Mouse (Mus musculus) midbrain, embryonic 11.5 days (tissue): ENCODE measurements at regions not wholly inside any gene's neighbourhood (a gene's known extent, or its start where the extent isn't known, plus 50 kb on each side); places are given as distances from the start of the nearest gene placed in this dataset.
A peak's percentile ranks its signal among the peaks of the same experiment; 100 is the strongest.

Experiments
- ATAC-seq: fragments of 200-750 bp; cut with Nextera tagmentation; 2 replicates; pipeline ENCODE4 v1.8.0; 2017; ENCODE audit warnings: moderate TSS enrichment, moderate library complexity; ENCODE audit not compliant: low FRiP score
- DNase-seq: peaks from one replicate; pipeline ENCODE4 v3.0.0; 2015; ENCODE audit warnings: low spot score; ENCODE audit errors: missing footprints
- H3K27ac ChIP-seq: fragments of 300-500 bp; sonication (generic); 2 replicates; pipeline ENCODE4 v1.5.1; 2014; ENCODE audit warnings: low read depth, low read length
- H3K27me3 ChIP-seq: fragments of 300-500 bp; sonication (generic); 2 replicates; pipeline ENCODE4 v1.6.1; 2014; ENCODE audit warnings: mild to moderate bottlenecking, low read length, moderate library complexity, mixed read lengths; ENCODE audit not compliant: control insufficient read depth, insufficient read depth
- H3K36me3 ChIP-seq: fragments of 300-500 bp; sonication (generic); 2 replicates; pipeline ENCODE4 v1.6.1; 2014; ENCODE audit warnings: mild to moderate bottlenecking, low read length, moderate library complexity, mixed read lengths; ENCODE audit not compliant: control insufficient read depth, insufficient read depth
- H3K4me1 ChIP-seq: fragments of 300-500 bp; sonication (generic); 2 replicates; pipeline ENCODE4 v1.6.1; 2014; ENCODE audit warnings: low read length; ENCODE audit not compliant: control insufficient read depth, insufficient read depth
- H3K4me2 ChIP-seq: fragments of 300-500 bp; sonication (generic); 2 replicates; pipeline ENCODE4 v1.6.1; 2014; ENCODE audit warnings: mild to moderate bottlenecking, moderate library complexity
- H3K4me3 ChIP-seq: fragments of 300-500 bp; sonication (generic); 2 replicates; pipeline ENCODE4 v1.5.1; 2014; ENCODE audit warnings: low read depth, low read length
- H3K9ac ChIP-seq: fragments of 300-500 bp; sonication (generic); 2 replicates; pipeline ENCODE4 v1.6.1; 2014; ENCODE audit warnings: low read length
- H3K9me3 ChIP-seq: fragments of 300-500 bp; sonication (generic); 2 replicates; pipeline ENCODE4 v1.6.1; 2016; ENCODE audit warnings: low read length; ENCODE audit not compliant: control insufficient read depth
- WGBS: fragments of 180-500 bp; shearing (Covaris S2); extraction: QIAGEN DNeasy Blood & Tissue Kit; methylation state at CpG from one replicate; pipeline ENCODE4 v1.1.7; 2014; 5-methylcytosine and 5-hydroxymethylcytosine counted together

GRCm38 (mm10) chr9:101807249-101807648, 54.4 kb upstream of the 9630041A04Rik start:
- 34% methylated on average over 4 of the region's 4 CpGs for WGBS
- H3K27ac ChIP-seq = no peak overlapping the region
- no peaks in the 10 kb centered on the region for H3K9me3 ChIP-seq
- DNase-seq (no peak), ATAC-seq (no peak)
- no peaks in the 10 kb centered on the region for H3K36me3 ChIP-seq
- H3K27me3 ChIP-seq = no peaks in the 10 kb centered on the region
- no peak overlapping the region for H3K4me2 ChIP-seq
- H3K9ac ChIP-seq = no peak overlapping the region
- no peak overlapping the region for H3K4me3 ChIP-seq
- H3K4me1 ChIP-seq = no peaks in the 10 kb centered on the region

DNA sequence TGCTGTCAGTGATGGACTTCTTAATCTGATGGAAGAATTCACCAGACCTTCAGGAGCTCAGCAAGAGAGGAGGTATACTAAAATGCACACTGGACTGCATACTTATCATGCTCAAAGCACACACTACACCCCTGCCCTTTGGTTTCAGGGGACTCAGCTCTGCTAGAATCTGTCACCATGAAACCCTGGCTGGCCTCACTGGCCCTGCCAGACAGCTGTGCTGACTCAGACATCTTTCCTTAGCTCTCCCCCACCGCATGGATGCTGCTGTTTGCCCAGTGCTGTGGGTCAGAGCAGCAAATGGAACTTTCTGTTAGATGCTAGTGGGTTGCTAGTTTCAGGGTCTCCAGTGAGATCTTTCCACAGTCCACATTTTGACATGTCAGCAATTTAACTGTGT, 64.9 kb upstream of the 9630041A04Rik start:
- Histone ChIP-seq H3K9ac (no peak overlapping the region), H3K36me3 (no peaks in the 10 kb centered on the region), H3K27me3 (no peaks in the 10 kb centered on the region), H3K27ac (no peak overlapping the region), H3K9me3 (no peaks in the 10 kb centered on the region), H3K4me3 (no peak overlapping the region), H3K4me1 (no peaks in the 10 kb centered on the region), H3K4me2 (no peak overlapping the region)
- ATAC-seq = no peak
- DNase-seq = no peak
- 62% methylated on average over 1 of the region's 1 CpGs for WGBS

- H3K4me3 ChIP-seq = no peak overlapping the region
- H3K9me3 ChIP-seq = no peaks in the 10 kb centered on the region
- H3K27me3 ChIP-seq = no peaks in the 10 kb centered on the region
- no peaks in the 10 kb centered on the region for H3K36me3 ChIP-seq
- H3K4me1 ChIP-seq = no peaks in the 10 kb centered on the region
- ATAC-seq = no peak
- no peak for DNase-seq
- no peak overlapping the region for H3K9ac ChIP-seq
- no peak overlapping the region for H3K4me2 ChIP-seq
- 85% methylated on average over 4 of the region's 4 CpGs for WGBS
- H3K27ac ChIP-seq = no peak overlapping the region
Observed at GRCm38 (mm10) chr9:101796063-101796462, 65.6 kb upstream of the 9630041A04Rik start.

DNA sequence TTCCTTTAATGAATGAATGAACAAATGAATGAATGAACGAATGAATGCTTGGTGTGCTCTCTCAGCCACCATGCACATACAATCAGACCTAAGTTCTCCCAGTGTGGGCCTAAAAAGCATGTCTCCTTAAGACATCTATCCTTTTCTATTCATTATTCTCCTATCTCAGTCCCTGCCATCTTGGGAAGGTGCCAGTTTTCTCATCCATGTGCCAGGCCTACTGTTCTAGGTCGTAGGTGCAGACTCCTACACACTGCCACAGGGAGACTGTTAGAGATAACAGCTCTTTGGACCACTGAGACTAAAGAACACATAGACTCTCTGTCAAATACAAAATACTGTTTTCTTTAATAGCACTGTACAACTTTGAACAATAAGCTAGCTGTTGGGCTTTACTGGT, 66.2 kb upstream of the 9630041A04Rik start:
- Histone ChIP-seq H3K4me2 (no peak overlapping the region), H3K9me3 (no peaks in the 10 kb centered on the region), H3K4me3 (no peak overlapping the region), H3K36me3 (no peaks in the 10 kb centered on the region), H3K4me1 (no peaks in the 10 kb centered on the region), H3K27ac (no peak overlapping the region), H3K9ac (no peak overlapping the region), H3K27me3 (no peaks in the 10 kb centered on the region)
- WGBS = 74% methylated on average over 2 of the region's 2 CpGs
- ATAC-seq (no peak), DNase-seq (no peak)

- H3K27ac ChIP-seq = no peak overlapping the region
- no peaks in the 10 kb centered on the region for H3K9me3 ChIP-seq
- H3K36me3 ChIP-seq = no peaks in the 10 kb centered on the region
- no peak overlapping the region for H3K4me3 ChIP-seq
- no peaks in the 10 kb centered on the region for H3K27me3 ChIP-seq
- H3K4me1 ChIP-seq = no peaks in the 10 kb centered on the region
- H3K9ac ChIP-seq = no peak overlapping the region
- no peak overlapping the region for H3K4me2 ChIP-seq
- 88% methylated on average over 1 of the region's 1 CpGs for WGBS
- ATAC-seq = no peak
- DNase-seq = no peak
Observed at GRCm38 (mm10) chr9:101790936-101791335, 70.7 kb upstream of the 9630041A04Rik start.

DNA sequence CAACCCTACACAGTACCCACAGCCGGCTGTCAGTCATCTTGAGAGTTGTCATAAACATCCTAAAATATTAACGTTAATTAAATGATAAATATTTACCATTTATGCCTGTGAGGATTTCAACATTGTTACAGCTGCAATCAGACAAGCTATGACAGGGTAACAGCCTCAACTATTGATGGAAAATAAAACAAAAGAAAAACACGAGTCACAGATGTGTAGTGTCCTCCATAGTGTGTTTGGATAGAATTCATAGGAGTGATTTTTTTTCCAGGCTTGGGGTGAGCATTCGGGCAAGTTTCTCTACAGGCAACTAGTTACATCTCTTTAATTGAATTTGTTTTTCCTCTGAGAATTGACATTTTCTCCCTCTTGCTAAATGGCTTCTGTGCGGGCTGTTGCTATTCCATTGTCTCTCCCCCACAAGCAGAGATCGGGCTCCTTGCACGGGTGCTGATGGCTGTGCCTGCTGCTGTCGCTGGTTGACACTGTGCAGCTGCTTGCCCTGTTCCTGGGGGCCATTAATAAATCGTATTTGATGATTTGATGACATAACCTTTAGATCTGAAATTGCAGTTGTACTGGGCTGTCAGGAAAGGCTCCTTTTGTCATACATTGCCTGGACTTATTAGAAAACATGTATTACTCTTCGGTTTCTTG, 120.6 kb upstream of the 9630041A04Rik start:
- Histone ChIP-seq H3K4me2 (no peak overlapping the region), H3K4me1 (no peaks in the 10 kb centered on the region), H3K9ac (no peak overlapping the region), H3K9me3 (no peaks in the 10 kb centered on the region), H3K27ac (no peak overlapping the region), H3K36me3 (no peaks in the 10 kb centered on the region), H3K4me3 (no peak overlapping the region), H3K27me3 (no peaks in the 10 kb centered on the region)
- no peak for DNase-seq
- WGBS = 82% methylated on average over 10 of the region's 10 CpGs
- no peak for ATAC-seq

- WGBS = 80% methylated on average over 10 of the region's 10 CpGs
- DNase-seq = no peak
- Histone ChIP-seq H3K9ac (no peak overlapping the region), H3K9me3 (no peaks in the 10 kb centered on the region), H3K27ac (no peak overlapping the region), H3K4me3 (no peak overlapping the region), H3K27me3 (no peaks in the 10 kb centered on the region), H3K4me1 (no peaks in the 10 kb centered on the region), H3K4me2 (no peak overlapping the region), H3K36me3 (no peaks in the 10 kb centered on the region)
- ATAC-seq = no peak
Observed at GRCm38 (mm10) chr9:101739322-101739721, 122.3 kb upstream of the 9630041A04Rik start.

- H3K4me2 ChIP-seq = no peak overlapping the region
- no peak for DNase-seq
- WGBS = 78% methylated on average over 8 of the region's 8 CpGs
Observed at GRCm38 (mm10) chr9:101734271-101734670, 127.4 kb upstream of the 9630041A04Rik start.

GRCm38 (mm10) chr9:101733611-101734225, 127.9 kb upstream of the 9630041A04Rik start:
- Histone ChIP-seq H3K4me3 (no peak overlapping the region), H3K27me3 (no peaks in the 10 kb centered on the region), H3K9ac (no peak overlapping the region), H3K27ac (no peak overlapping the region), H3K9me3 (no peaks in the 10 kb centered on the region), H3K4me1 (no peaks in the 10 kb centered on the region), H3K4me2 (no peak overlapping the region), H3K36me3 (no peaks in the 10 kb centered on the region)
- ATAC-seq (peak; percentile 65; the same call in 1 of the 2 replicates), DNase-seq (no peak)
- 74% methylated on average over 14 of the region's 14 CpGs for WGBS

More at GRCm38 (mm10) chr9:101734271-101734670, 127.4 kb upstream of the 9630041A04Rik start:
- Histone ChIP-seq H3K4me3 (no peak overlapping the region), H3K9ac (no peak overlapping the region), H3K9me3 (no peaks in the 10 kb centered on the region), H3K27me3 (no peaks in the 10 kb centered on the region), H3K27ac (no peak overlapping the region), H3K36me3 (no peaks in the 10 kb centered on the region), H3K4me1 (no peaks in the 10 kb centered on the region)
- ATAC-seq = no peak
